Mouse (Mus musculus) ES-E14 (cell line): ENCODE measurements around the gene Hist1h3f. TPM values are rescaled to one million over a fixed set of nuclear protein-coding genes. Genes with fewer than 3 reads are reported as not detected.
"Not testable (repeated sequence)": the region's sequence is repeated elsewhere in the genome, so short reads cannot be mapped to it uniquely, and the experiment has no call there.

Experiments used
- DNase-seq: peaks from one replicate; pipeline ENCODE4 v3.0.0-alpha.2; 2013; ENCODE audit warnings: low read depth, low spot score
- H3K27ac ChIP-seq: 2 replicates; pipeline ENCODE4 v1.5.1; 2012; ENCODE audit warnings: low read depth, mild to moderate bottlenecking, low read length, moderate library complexity, mixed read lengths; ENCODE audit not compliant: poor library complexity, insufficient read depth, severe bottlenecking
- H3K36me3 ChIP-seq: 2 replicates; pipeline ENCODE4 v1.6.1; 2012; ENCODE audit warnings: mild to moderate bottlenecking, low read length, moderate library complexity, mixed read lengths; ENCODE audit not compliant: control insufficient read depth, poor library complexity, insufficient read depth, severe bottlenecking
- H3K4me1 ChIP-seq, 2 experiments: fragments of 150-350 bp in 1 of 2; sonication (generic) in 1 of 2; 2 replicates each; pipeline ENCODE4 v1.6.1; 2012; ENCODE audit warnings: low read length in 2 of 2, mild to moderate bottlenecking in 1 of 2, mixed read lengths in 1 of 2; ENCODE audit not compliant: control insufficient read depth in 2 of 2, insufficient read depth in 2 of 2, poor library complexity in 1 of 2
- H3K4me3 ChIP-seq, 2 experiments: fragments of 150-350 bp in 1 of 2; sonication (generic) in 1 of 2; 2 replicates each; pipeline ENCODE4 v1.5.1; 2012; ENCODE audit warnings: low read length in 2 of 2, low read depth in 1 of 2, mild to moderate bottlenecking in 1 of 2, mixed read lengths in 1 of 2; ENCODE audit not compliant: insufficient read depth in 1 of 2, poor library complexity in 1 of 2, severe bottlenecking in 1 of 2
- H3K9ac ChIP-seq: 2 replicates; pipeline ENCODE4 v1.6.1; 2012; ENCODE audit warnings: low read depth, mild to moderate bottlenecking, low read length, mixed read lengths; ENCODE audit not compliant: poor library complexity, insufficient read depth, severe bottlenecking
- H3K9me3 ChIP-seq: fragments of 150-350 bp; sonication (generic); 2 replicates; pipeline ENCODE4 v1.6.1; 2012; ENCODE audit warnings: low read depth, mild to moderate bottlenecking, low read length; ENCODE audit not compliant: control insufficient read depth, insufficient read depth
- CHD2 ChIP-seq: IDR thresholded peaks from 2 replicates; pipeline ENCODE4 v1.6.1; 2014; ENCODE audit warnings: mild to moderate bottlenecking, low read depth, low read length, inconsistent platforms
- HCFC1 ChIP-seq: IDR thresholded peaks from 2 replicates; pipeline ENCODE4 v1.6.1; 2012; ENCODE audit warnings: low read length, inconsistent platforms, borderline replicate concordance; ENCODE audit not compliant: insufficient read depth
- MAFK ChIP-seq: IDR thresholded peaks from 2 replicates; pipeline ENCODE4 v1.6.1; 2014; ENCODE audit warnings: mild to moderate bottlenecking, low read depth, low read length, inconsistent platforms; ENCODE audit not compliant: insufficient read depth
- ZC3H11A ChIP-seq: IDR thresholded peaks from 2 replicates; pipeline ENCODE4 v1.6.1; 2012; ENCODE audit warnings: low read depth, mild to moderate bottlenecking, inconsistent platforms, low read length, borderline replicate concordance
- ZNF384 ChIP-seq: IDR thresholded peaks from 2 replicates; pipeline ENCODE4 v1.6.1; 2012; ENCODE audit warnings: low read depth, low read length, inconsistent platforms
- in situ Hi-C, 2 experiments: fragments of 600-800 bp; cut with MboI; formaldehyde crosslinking; loops; one replicate each; pipeline ENCODE4 v1.15.1; 2025; ENCODE audit warnings: low sequenced_read_pairs in 2 of 2, inconsistent platforms in 1 of 2; ENCODE audit not compliant: unreplicated experiment in 2 of 2
- total RNA-seq: library from RNA; depleted of rRNA; stranded (reverse); fragments of 300-350 nt; gene quantifications from 2 replicates; pipeline ENCODE4 v1.2.3, GENCODE M21; 2012

Gene Hist1h3f
- total RNA-seq, 1 experiment: 289 TPM

DNA sequence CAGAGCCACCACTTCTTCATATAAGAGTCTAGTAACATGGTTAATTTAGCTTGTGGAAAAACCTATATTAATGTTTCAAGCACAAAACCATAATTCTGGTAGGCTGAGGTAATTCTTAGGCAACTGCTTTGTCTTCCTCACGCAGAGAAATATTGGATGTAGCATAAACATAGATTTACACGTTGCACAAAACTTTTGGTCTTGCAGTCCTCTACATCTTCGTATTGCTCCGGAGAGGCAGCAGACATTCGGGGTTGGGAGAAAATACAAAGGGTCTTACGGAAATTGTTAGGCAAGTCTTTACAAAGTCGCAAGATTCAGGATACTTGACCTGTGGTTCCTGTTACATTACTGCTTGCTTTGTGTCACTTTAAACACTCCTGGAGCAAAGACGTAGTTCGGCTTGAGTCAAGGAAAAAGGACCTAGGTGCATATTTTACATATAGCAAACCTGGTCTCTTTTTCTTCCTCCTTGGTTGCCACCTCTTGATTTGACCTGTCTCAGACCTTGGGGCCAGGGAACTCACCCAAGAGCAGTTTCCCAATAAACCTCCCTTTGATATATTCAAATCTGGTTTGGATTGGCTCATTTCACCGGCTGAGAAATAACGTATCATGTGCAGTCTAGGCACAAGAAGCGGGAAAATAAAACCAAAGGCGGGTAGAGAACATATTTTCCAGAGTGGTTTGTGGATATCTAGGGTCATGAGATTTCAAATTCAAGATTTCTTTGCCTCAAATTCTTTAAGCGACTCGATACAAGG lies 9.3 kb upstream of the Hist1h3f start:
- H3K36me3 ChIP-seq: no peaks in the 10 kb centered on the region
- in situ Hi-C loops: loop anchor here in 1 of 2 experiments (25.0 kb wide), 1 partner anchor 1497 kb away; the partner anchor contains the start of genes Hist1h2ag, Hist1h2ah, Hist1h2bj and Hist1h2bk
- no peaks in the 10 kb centered on the region for H3K9me3 ChIP-seq
- peak overlapping the region; percentile 85 for H3K9ac ChIP-seq
- no peak for DNase-seq
- peak overlapping the region; percentile 73; the same call in 1 of the 2 replicates for H3K27ac ChIP-seq
- peak overlapping the region; percentile 62 to 72 for H3K4me3 ChIP-seq
- TF ChIP-seq CHD2 (no peak), ZNF384 (no peak), HCFC1 (no peak), MAFK (no peak), ZC3H11A (no peak)
- peaks cover 0 to 2% of the 10 kb centered on the region in 2 experiments; a peak in 1 of 4 replicates for H3K4me1 ChIP-seq

DNA sequence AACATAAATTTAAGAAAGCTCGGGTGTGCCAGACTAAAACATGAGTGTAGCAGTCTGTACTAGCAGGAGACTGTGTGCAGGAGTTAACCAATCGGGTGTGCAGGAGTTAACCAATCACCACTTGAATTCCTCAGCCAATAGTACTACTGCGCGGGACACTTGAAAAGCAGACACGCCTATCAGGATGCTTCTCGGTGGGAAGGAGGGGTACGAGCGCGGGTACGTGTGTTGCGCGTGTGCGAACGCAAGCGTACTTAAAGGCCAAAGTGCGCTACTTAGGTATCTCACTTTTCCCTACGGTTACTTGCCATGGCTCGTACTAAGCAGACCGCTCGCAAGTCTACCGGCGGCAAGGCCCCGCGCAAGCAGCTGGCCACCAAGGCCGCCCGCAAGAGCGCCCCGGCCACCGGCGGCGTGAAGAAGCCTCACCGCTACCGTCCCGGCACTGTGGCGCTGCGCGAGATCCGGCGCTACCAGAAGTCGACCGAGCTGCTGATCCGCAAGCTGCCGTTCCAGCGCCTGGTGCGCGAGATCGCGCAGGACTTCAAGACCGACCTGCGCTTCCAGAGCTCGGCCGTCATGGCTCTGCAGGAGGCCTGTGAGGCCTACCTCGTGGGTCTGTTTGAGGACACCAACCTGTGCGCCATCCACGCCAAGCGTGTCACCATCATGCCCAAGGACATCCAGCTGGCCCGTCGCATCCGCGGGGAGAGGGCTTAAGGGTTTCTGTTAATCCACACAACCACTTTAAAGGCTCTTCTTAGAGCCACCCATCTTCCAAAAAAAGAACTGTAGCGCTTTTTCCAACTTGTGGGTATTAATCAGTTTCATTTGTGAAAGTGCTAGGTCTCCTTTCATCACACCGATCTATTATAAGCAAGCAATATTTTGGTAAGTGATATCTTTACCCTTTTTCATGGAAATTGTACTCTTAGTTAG lies 8.4 kb upstream of the Hist1h3f start, which contains the start of gene Hist1h3g:
TSS of gene Hist1h3g (plus strand) at position 286 of the 939 bp plus-strand sequence.
- not testable (repeated sequence) for H3K9me3 ChIP-seq, H3K36me3 ChIP-seq, H3K4me1 ChIP-seq
- in situ Hi-C loops: loop anchor here in 1 of 2 experiments (25.0 kb wide), 1 partner anchor 1498 kb away; the partner anchor contains the start of genes Hist1h2ag, Hist1h2ah, Hist1h2bj and Hist1h2bk
- DNase-seq: peak; percentile 92
- H3K4me3 ChIP-seq: peak within 1 kb of the TSS; percentile 72 to 79
- H3K9ac ChIP-seq: peak within 1 kb of the TSS; percentile 92
- TF ChIP-seq CHD2 (peak; percentile 86), HCFC1 (0 out of 2 replicates have a peak, but pooled peaks have one; percentile 37)
- H3K27ac ChIP-seq: peak within 1 kb of the TSS; percentile 87

- Histone ChIP-seq H3K9ac (peak overlapping the region; percentile 60; the same call in 1 of the 2 replicates), H3K9me3 (no peaks in the 10 kb centered on the region), H3K4me1 (peaks cover 0 to 2% of the 10 kb centered on the region in 2 experiments; a peak in 1 of 4 replicates), H3K27ac (peak overlapping the region; percentile 87; the same call in 1 of the 2 replicates), H3K4me3 (peak overlapping the region; percentile 64 to 79), H3K36me3 (no peaks in the 10 kb centered on the region)
- DNase-seq: no peak
- in situ Hi-C loops: loop anchor here in 1 of 2 experiments (25.0 kb wide), 1 partner anchor 1499 kb away; the partner anchor contains the start of genes Hist1h2ag, Hist1h2ah, Hist1h2bj and Hist1h2bk
- TF ChIP-seq ZNF384 (no peak), ZC3H11A (no peak), MAFK (no peak), HCFC1 (no peak), CHD2 (no peak)
Observed at GRCm38 (mm10) chr13:23536076-23536822, 7.6 kb upstream of the Hist1h3f start.
